Mouse (Mus musculus) activated CD4-positive, CD25-positive, alpha-beta regulatory T cell, adult 9 weeks (primary cell): ENCODE data around the gene Slc38a6. TPM values are rescaled to one million over a fixed set of nuclear protein-coding genes. Genes with fewer than 3 reads are reported as not detected.

Source experiments
- polyA plus RNA-seq: library from polyadenylated mRNA; unstranded; fragments of 100-300 nt; shearing (Covaris generic); gene quantifications from one replicate; pipeline ENCODE4 v1.2.1, GENCODE M21; 2017

The Slc38a6 gene
- polyA plus RNA-seq: 7.6 TPM

GRCm38 (mm10) chr12:73286287-73287092 is at the start of gene Slc38a6, which contains the start of gene Trmt5:
TSS of gene Slc38a6 (plus strand) at chr12:73286779.
TSS of gene Trmt5 (minus strand) at chr12:73286710.

Other genes with a start within 250 kb of the Slc38a6 start
- gene Six1, start 232.9 kb upstream of the Slc38a6 start, polyA plus RNA-seq: not detected
- not detected for gene Six4, start 173.3 kb upstream of the Slc38a6 start, polyA plus RNA-seq
- gene Mnat1, start 163.1 kb upstream of the Slc38a6 start, polyA plus RNA-seq: 29.0 TPM
- gene Trmt5, start 69 bp upstream of the Slc38a6 start, polyA plus RNA-seq: 20.7 TPM